Mouse (Mus musculus): Measurements from ENCODE around the gene Lbp. TPM values are rescaled to one million over a fixed set of nuclear protein-coding genes. Genes with fewer than 3 reads are reported as not detected.
A peak's percentile ranks its signal among the peaks of the same experiment; 100 is the strongest.

Lbp gene
- polyA plus RNA-seq, 1 experiment from 2014 or later = 34.5 TPM

GRCm38 (mm10) chr2:158367654-158368053 lies 61.4 kb downstream of the Lbp start:
- H3K4me2 ChIP-seq (replicated peaks; ENCODE audit: low read depth, low read length) = no peak overlapping the region
- no peak for ATAC-seq (ENCODE audit: low FRiP score, low TSS enrichment)
- no peaks in the 10 kb centered on the region for H3K4me1 ChIP-seq (ENCODE audit: insufficient read depth, low read length)
- H3K27me3 ChIP-seq (ENCODE audit: insufficient read depth, low read length) = no peaks in the 10 kb centered on the region
- H3K36me3 ChIP-seq (ENCODE audit: insufficient read depth, low read length) = no peaks in the 10 kb centered on the region
- no peak overlapping the region for H3K27ac ChIP-seq (ENCODE audit: low read length)
- no peak overlapping the region for H3K9ac ChIP-seq (replicated peaks; ENCODE audit: low read length)
- no peak overlapping the region for H3K4me3 ChIP-seq (ENCODE audit: low read length)
- WGBS = 89% methylated on average over 5 of the region's 5 CpGs
- no peaks in the 10 kb centered on the region for H3K9me3 ChIP-seq (ENCODE audit: low read length)

- ATAC-seq (ENCODE audit: low FRiP score, low TSS enrichment) = no peak
- Histone ChIP-seq H3K4me3 (ENCODE audit: low read length) (no peak overlapping the region), H3K36me3 (ENCODE audit: insufficient read depth, low read length) (no peaks in the 10 kb centered on the region), H3K27me3 (ENCODE audit: insufficient read depth, low read length) (no peaks in the 10 kb centered on the region), H3K9ac (replicated peaks; ENCODE audit: low read length) (no peak overlapping the region), H3K4me1 (ENCODE audit: insufficient read depth, low read length) (no peaks in the 10 kb centered on the region), H3K9me3 (ENCODE audit: low read length) (no peaks in the 10 kb centered on the region), H3K27ac (ENCODE audit: low read length) (no peak overlapping the region), H3K4me2 (replicated peaks; ENCODE audit: low read depth, low read length) (no peak overlapping the region)
- 93% methylated on average over 8 of the region's 8 CpGs for WGBS
Observed at GRCm38 (mm10) chr2:158368313-158368712, 62.0 kb downstream of the Lbp start.

- Histone ChIP-seq H3K4me2 (replicated peaks; ENCODE audit: low read depth, low read length) (no peak overlapping the region), H3K9me3 (ENCODE audit: low read length) (no peaks in the 10 kb centered on the region), H3K27ac (ENCODE audit: low read length) (no peak overlapping the region), H3K9ac (replicated peaks; ENCODE audit: low read length) (no peak overlapping the region), H3K4me3 (ENCODE audit: low read length) (no peak overlapping the region), H3K27me3 (ENCODE audit: insufficient read depth, low read length) (peaks cover 5% of the 10 kb centered on the region; the same call in 1 of the 2 replicates), H3K4me1 (ENCODE audit: insufficient read depth, low read length) (no peaks in the 10 kb centered on the region), H3K36me3 (ENCODE audit: insufficient read depth, low read length) (no peaks in the 10 kb centered on the region)
- 82% methylated on average over 3 of the region's 3 CpGs for WGBS
- ATAC-seq (ENCODE audit: low FRiP score, low TSS enrichment) = no peak
Observed at GRCm38 (mm10) chr2:158369474-158370172, 63.3 kb downstream of the Lbp start.

GRCm38 (mm10) chr2:158370173-158370550 lies 63.9 kb downstream of the Lbp start:
- 13% methylated on average over 5 of the region's 5 CpGs for WGBS
- Histone ChIP-seq H3K4me1 (ENCODE audit: insufficient read depth, low read length) (no peaks in the 10 kb centered on the region; the same call in 1 of the 2 replicates), H3K36me3 (ENCODE audit: insufficient read depth, low read length) (no peaks in the 10 kb centered on the region), H3K4me3 (ENCODE audit: low read length) (no peak overlapping the region), H3K27me3 (ENCODE audit: insufficient read depth, low read length) (peaks cover 10% of the 10 kb centered on the region), H3K9ac (replicated peaks; ENCODE audit: low read length) (no peak overlapping the region), H3K4me2 (replicated peaks; ENCODE audit: low read depth, low read length) (no peak overlapping the region), H3K9me3 (ENCODE audit: low read length) (no peaks in the 10 kb centered on the region), H3K27ac (ENCODE audit: low read length) (no peak overlapping the region)
- peak; percentile 39; the same call in 1 of the 2 replicates for ATAC-seq (ENCODE audit: low FRiP score, low TSS enrichment)

GRCm38 (mm10) chr2:158373061-158373460 lies 66.8 kb downstream of the Lbp start:
- no peaks in the 10 kb centered on the region; the same call in 1 of the 2 replicates for H3K4me1 ChIP-seq (ENCODE audit: insufficient read depth, low read length)
- no peak overlapping the region for H3K4me2 ChIP-seq (replicated peaks; ENCODE audit: low read depth, low read length)
- H3K27ac ChIP-seq (ENCODE audit: low read length) = no peak overlapping the region
- H3K4me3 ChIP-seq (ENCODE audit: low read length) = no peak overlapping the region
- H3K27me3 ChIP-seq (ENCODE audit: insufficient read depth, low read length) = peaks cover 30% of the 10 kb centered on the region
- no peak for ATAC-seq (ENCODE audit: low FRiP score, low TSS enrichment)
- no peaks in the 10 kb centered on the region for H3K9me3 ChIP-seq (ENCODE audit: low read length)
- no peaks in the 10 kb centered on the region for H3K36me3 ChIP-seq (ENCODE audit: insufficient read depth, low read length)
- no peak overlapping the region for H3K9ac ChIP-seq (replicated peaks; ENCODE audit: low read length)
- 66% methylated on average over 5 of the region's 5 CpGs for WGBS

GRCm38 (mm10) chr2:158373516-158373915 lies 67.2 kb downstream of the Lbp start:
- Histone ChIP-seq H3K27ac (ENCODE audit: low read length) (no peak overlapping the region), H3K27me3 (ENCODE audit: insufficient read depth, low read length) (peaks cover 30% of the 10 kb centered on the region), H3K4me3 (ENCODE audit: low read length) (no peak overlapping the region), H3K4me2 (replicated peaks; ENCODE audit: low read depth, low read length) (no peak overlapping the region), H3K9ac (replicated peaks; ENCODE audit: low read length) (no peak overlapping the region), H3K4me1 (ENCODE audit: insufficient read depth, low read length) (no peaks in the 10 kb centered on the region; the same call in 1 of the 2 replicates), H3K36me3 (ENCODE audit: insufficient read depth, low read length) (no peaks in the 10 kb centered on the region), H3K9me3 (ENCODE audit: low read length) (no peaks in the 10 kb centered on the region)
- ATAC-seq (ENCODE audit: low FRiP score, low TSS enrichment) = no peak
- 64% methylated on average over 7 of the region's 7 CpGs for WGBS

GRCm38 (mm10) chr2:158375443-158376122 lies 69.3 kb downstream of the Lbp start, which contains the start of gene Snhg11:
Snhg11 (plus strand) TSS chr2:158375638.
- peak; percentile 55; the same call in 1 of the 2 replicates for ATAC-seq (ENCODE audit: low FRiP score, low TSS enrichment)
- Histone ChIP-seq H3K4me1 (ENCODE audit: insufficient read depth, low read length) (no peaks in the 10 kb centered on the region; the same call in 1 of the 2 replicates), H3K36me3 (ENCODE audit: insufficient read depth, low read length) (no peaks in the 10 kb centered on the region), H3K9me3 (ENCODE audit: low read length) (no peaks in the 10 kb centered on the region), H3K9ac (replicated peaks; ENCODE audit: low read length) (peak within 1 kb of the TSS; percentile 40; the same call in 1 of the 2 replicates), H3K4me2 (replicated peaks; ENCODE audit: low read depth, low read length) (peak within 1 kb of the TSS; percentile 61), H3K27ac (ENCODE audit: low read length) (no peak within 1 kb of the TSS), H3K4me3 (ENCODE audit: low read length) (peak within 1 kb of the TSS; percentile 43), H3K27me3 (ENCODE audit: insufficient read depth, low read length) (peaks cover 30% of the 10 kb centered on the region)
- 2% methylated on average over 36 of the region's 36 CpGs for WGBS

- WGBS = 27% methylated on average over 12 of the region's 12 CpGs
- Histone ChIP-seq H3K27ac (ENCODE audit: low read length) (no peak overlapping the region), H3K36me3 (ENCODE audit: insufficient read depth, low read length) (no peaks in the 10 kb centered on the region), H3K9me3 (ENCODE audit: low read length) (no peaks in the 10 kb centered on the region), H3K4me3 (ENCODE audit: low read length) (peak overlapping the region; percentile 43; the same call in 1 of the 2 replicates), H3K9ac (replicated peaks; ENCODE audit: low read length) (no peak overlapping the region), H3K27me3 (ENCODE audit: insufficient read depth, low read length) (peaks cover 30% of the 10 kb centered on the region), H3K4me2 (replicated peaks; ENCODE audit: low read depth, low read length) (peak overlapping the region; percentile 61), H3K4me1 (ENCODE audit: insufficient read depth, low read length) (no peaks in the 10 kb centered on the region; the same call in 1 of the 2 replicates)
- ATAC-seq (ENCODE audit: low FRiP score, low TSS enrichment) = no peak
Observed at GRCm38 (mm10) chr2:158376123-158376687, 69.9 kb downstream of the Lbp start.

GRCm38 (mm10) chr2:158376798-158377197 lies 70.5 kb downstream of the Lbp start:
- Histone ChIP-seq H3K36me3 (ENCODE audit: insufficient read depth, low read length) (no peaks in the 10 kb centered on the region), H3K4me1 (ENCODE audit: insufficient read depth, low read length) (no peaks in the 10 kb centered on the region; the same call in 1 of the 2 replicates), H3K9me3 (ENCODE audit: low read length) (no peaks in the 10 kb centered on the region), H3K4me2 (replicated peaks; ENCODE audit: low read depth, low read length) (no peak overlapping the region), H3K4me3 (ENCODE audit: low read length) (no peak overlapping the region), H3K9ac (replicated peaks; ENCODE audit: low read length) (no peak overlapping the region), H3K27ac (ENCODE audit: low read length) (no peak overlapping the region), H3K27me3 (ENCODE audit: insufficient read depth, low read length) (peaks cover 30% of the 10 kb centered on the region)
- 70% methylated on average over 7 of the region's 7 CpGs for WGBS
- ATAC-seq (ENCODE audit: low FRiP score, low TSS enrichment) = no peak

Data from kidney, embryonic 16.5 days (tissue).